Mouse (Mus musculus) inflammation-experienced regulatory T-cells, adult 6 months (primary cell): ENCODE measurements around the gene 1700008O03Rik. TPM values are rescaled to one million over a fixed set of nuclear protein-coding genes. Genes with fewer than 3 reads are reported as not detected.

Source experiments
- ATAC-seq: one replicate; pipeline ENCODE4 v1.8.0; 2017
- polyA plus RNA-seq, 3 experiments: library from polyadenylated mRNA; unstranded; fragments of 100-300 nt; shearing (Covaris generic); gene quantifications; one replicate each; pipeline ENCODE4 v1.2.1; 2017

The 1700008O03Rik gene
- polyA plus RNA-seq, 3 experiments from 2014 or later = not detected

DNA sequence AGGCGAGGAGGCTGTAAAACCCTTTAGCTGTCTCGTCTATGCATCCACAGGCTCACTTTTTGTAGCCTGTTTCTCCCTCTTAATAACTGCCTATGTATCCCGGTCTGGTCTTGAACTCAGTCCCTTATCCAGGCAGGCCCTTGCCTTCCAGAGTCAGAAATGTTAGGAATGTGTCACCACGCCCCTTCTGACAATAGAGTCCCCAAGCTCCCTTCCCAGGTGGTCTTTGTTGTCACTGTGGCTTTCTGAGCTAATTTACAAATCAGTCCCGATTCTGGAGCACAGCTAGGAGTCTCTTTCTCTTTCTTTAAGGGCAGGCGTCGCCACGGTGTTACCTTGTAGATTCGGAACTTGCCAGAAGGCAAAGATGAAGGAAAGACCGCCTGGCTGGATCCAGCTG lies 10.4 kb downstream of the 1700008O03Rik start:
- ATAC-seq = no peak

DNA sequence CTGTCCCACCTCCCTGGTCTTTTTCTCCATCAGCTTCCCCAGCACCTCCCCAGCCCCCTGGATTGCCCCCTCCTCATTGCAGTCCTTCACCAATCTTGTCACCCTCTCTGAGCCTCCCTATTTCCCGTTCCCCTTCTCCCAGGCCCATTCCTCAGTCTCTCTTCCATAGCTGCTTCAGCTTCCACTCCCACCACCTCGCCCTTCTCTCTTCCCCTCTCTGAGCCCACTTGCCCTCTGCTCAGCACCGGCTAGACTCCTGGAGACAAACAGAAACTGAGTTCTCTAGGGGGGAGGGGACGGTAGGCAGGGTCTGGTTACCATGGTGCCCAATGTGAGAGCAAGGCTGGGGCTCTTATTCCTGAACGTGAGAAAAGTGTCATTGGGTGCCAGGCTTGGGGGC lies 10.9 kb downstream of the 1700008O03Rik start:
- no peak for ATAC-seq

DNA sequence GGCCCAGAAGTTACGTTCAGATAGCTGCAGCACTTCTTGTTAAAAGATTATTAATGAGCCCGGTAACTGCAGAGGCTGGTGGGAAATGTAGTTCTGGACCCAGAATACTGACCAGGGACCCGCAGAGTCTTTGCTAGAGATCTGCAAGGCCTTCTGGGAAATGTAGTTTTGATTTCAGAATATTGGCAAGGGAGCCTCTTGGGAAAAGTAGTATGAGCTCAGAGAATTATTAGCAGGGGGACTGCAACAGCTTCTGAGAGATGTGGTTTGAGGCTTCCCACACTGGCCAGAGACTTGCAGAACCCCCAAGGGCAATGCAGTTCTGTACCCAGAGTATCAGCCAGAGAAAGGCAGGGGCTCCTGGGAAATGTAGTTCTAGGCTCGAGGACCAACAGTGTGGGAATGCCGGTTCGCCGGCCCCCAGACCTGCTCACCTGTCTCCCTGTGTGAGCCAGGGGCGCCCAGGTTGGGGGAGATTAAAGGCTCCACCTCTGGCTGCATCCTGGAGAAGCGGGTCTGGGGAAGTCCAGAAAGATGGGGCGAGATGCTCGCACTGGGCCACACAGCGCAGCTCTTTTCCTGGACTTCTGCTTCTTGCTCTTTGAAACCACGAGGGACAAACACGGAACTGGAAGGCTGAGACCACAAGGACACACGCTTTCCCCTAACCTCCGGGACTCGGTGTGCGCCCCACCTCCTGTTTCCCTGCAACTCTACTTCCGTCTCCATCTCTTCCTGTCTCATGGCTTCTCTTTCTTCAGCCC lies 11.5 kb downstream of the 1700008O03Rik start:
- peak; percentile 99 for ATAC-seq

DNA sequence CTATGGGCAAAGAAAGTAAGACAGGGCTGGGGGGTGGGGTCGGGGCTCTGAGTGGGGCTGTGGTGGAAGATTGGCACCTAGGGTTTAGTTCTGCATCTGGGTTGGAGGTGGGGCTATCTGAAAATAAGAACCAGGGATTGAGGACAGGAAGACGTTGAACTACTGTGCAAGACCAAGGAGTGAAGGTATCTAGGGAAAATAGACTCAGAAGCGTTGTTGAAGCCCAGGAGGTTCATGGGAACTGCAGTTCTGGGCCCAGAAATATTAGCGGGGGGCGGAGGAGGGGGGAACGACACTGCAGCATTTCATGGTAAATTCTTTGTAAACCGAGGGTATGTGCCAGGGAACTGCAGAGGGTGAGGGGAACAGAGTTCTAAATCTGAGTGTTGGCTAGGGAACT lies 12.2 kb downstream of the 1700008O03Rik start:
- no peak for ATAC-seq

DNA sequence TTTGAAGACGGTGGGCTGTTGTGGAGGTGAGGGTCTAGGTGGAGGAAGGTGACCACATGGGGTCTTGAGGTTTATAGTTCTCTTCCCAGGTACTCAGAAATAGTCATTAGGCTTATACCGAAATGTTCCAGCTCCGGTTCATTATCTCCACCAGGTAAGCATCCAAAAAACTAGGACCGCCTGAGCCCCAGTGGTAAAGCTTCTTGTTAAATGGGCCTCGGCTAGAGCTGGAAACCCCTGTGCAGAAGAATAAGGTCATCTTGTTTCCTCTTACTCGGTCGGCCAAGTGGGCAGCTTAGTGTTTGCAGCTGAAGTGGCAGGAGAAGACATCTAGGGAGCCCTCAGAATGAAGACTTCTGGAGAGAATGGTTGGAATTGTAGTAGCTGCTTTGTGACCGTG lies 12.9 kb downstream of the 1700008O03Rik start:
- ATAC-seq = no peak

DNA sequence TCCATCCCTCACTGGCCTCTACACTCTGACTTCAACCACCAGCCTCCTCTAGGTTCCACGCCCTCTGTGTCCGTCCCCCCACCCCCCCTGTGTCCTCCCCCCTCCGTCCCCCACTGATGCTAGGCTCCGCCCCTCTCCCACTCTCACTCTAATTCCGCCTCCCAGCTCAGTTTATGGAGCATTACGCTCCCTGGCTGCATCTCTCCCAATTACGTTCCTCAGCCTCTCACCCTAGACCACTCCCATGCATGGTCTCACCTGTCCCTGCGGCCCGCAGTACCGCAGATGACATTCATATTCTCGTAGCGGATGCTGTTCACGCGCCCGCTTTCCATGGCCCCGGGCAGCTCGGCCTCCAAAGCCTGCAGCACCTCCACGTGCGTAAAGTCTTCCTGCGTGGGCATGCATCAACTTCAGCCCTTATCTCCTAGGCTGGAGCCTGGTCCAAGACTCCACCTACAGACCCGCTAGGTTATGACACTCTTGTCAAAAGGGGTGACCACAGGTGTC lies 24.8 kb downstream of the 1700008O03Rik start:
- no peak for ATAC-seq

DNA sequence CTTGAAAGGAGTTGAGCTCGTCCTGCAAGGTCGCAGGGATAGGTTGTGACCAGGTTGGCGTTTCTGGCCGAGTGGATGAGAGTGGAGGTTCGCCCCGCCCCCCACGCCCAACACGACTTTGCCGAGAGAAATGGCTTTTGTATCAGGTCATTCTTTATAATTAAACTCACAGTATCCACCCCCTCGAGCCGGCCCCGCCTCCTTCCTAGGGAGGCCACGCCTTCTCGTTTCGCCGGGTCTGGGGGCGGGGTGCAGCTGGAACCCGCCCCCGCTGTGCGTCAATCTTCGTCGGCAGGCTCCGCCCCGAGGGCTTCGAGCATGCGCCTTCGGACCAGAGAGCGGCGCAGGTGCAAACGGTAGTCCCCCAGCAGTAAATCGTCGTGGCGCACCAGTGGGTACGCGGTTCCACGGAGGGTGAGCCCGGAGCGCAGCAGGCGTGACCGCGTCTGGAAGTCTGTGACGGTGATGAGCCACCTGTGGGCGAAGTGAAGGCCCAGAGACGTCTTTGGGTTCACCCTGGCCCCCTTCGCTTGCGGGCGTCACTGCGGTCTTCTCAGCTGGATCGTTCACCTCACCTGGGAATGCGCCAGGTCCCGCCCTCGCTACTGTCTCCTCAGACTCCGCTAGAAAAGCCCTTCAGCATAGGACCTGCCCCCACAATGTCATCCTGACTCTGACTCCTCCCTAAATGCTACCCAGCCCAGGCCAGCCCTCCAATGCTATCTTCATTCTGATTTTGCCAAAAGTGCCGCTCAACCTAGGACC lies 25.5 kb downstream of the 1700008O03Rik start:
- ATAC-seq = peak; percentile 84

DNA sequence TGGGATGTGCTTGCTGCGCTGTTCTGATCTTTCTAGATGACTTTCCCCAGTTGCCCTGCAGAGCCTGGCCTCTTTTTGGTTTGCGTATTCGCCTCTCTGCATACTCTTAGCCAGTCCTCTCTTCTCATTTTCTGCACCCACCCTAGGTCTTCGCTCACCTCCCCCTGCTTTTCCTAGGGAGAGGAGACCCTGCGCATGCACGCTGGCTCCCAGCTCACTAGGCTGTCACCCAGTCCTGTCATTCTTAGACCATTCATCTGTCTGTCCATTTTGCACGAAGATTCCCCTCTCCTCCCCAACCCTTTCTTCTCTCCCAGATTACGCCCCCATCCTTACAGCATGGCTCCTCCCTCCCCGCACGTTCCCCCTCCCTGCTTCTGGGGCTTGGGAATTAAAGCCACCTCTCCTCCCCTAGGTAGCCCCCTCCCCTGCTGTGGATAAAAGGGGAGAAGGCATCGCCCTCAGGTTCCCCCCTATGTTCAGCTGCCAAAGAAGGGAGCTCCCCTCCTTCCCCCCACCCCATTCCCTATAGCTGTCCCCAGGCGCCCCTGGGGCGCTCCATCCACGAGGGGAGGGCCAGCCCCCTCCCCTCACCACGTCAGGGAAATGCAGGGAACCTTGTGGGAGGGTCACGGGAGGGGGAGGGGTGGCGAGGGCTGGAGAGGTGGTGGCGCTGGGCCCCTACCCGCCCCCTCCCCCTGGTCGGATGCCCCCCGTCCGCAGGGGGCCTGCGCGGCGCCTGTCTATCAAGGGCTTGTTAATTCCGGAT lies 26.6 kb downstream of the 1700008O03Rik start:
- no peak for ATAC-seq

DNA sequence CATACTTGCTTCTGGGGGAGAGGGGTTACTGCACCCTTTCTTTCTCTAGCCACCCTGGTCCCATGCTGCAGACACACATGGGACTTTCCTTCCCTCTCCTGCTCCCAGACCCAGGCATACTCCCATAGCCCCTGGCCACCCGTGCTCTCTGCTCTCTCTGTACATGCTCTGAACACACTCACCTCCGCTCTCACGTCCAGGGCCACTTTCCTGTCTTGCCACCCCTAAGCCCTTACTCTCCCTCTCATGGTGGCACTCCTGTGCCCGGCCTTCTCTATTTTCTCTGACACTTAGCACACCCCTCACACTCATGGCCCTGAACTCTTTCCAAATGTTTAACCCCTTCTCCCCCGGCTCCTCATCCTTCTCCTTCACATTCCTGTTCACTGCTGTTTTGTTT lies 27.6 kb downstream of the 1700008O03Rik start:
- no peak for ATAC-seq

DNA sequence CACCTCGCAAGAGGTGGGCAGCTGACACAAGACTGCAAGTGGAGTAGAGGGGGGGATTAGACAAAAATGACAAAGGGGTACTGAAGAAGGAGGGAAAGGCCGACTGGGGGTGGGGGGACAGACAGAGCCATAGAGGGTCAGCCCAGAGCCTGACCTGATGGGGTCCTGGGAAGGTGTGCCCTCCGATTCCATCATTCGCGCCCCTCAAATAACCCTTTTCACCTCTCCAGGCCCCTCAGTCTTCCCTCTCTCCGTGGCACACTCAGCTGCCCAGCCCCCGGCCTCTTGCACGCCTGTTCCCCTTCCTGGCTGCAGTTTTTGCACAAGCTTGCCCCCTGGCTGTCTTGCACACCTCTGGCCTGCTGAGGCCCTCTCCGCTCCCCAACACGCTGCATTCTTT lies 28.1 kb downstream of the 1700008O03Rik start:
- ATAC-seq = no peak

DNA sequence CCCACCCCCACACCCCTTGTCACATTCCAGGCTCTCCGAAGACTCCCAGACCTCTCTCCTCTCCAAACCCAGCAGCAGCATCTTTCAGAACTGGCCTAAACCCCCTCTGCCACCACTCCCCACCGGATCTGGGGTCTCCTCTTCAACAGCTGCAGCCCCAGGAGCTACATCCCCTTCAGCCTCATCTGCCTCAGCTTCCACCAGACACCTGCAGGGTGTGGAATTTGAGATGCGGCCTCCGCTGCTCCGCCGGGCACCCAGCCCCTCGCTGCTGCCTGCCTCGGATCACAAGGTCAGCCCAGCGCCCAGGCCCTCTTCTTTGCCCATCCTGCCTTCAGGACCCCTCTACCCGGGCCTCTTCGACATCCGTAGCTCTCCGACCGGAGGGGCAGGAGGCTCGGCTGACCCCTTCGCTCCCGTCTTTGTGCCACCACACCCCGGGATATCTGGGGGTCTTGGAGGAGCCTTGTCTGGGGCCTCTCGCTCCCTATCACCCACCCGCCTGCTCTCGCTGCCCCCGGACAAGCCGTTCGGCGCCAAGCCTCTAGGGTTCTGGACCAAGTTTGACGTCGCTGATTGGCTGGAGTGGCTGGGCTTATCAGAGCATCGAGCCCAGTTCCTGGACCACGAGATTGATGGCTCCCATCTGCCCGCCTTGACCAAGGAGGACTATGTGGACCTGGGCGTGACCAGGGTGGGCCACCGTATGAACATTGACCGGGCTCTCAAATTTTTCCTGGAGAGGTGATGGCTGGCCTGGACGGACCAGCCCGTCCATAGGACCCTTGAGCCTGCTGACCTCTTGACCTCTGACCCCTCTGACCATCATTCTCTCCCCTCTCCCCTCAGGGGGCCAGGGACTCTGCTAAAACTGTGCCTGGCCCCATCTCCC lies 28.8 kb downstream of the 1700008O03Rik start:
- no peak for ATAC-seq

DNA sequence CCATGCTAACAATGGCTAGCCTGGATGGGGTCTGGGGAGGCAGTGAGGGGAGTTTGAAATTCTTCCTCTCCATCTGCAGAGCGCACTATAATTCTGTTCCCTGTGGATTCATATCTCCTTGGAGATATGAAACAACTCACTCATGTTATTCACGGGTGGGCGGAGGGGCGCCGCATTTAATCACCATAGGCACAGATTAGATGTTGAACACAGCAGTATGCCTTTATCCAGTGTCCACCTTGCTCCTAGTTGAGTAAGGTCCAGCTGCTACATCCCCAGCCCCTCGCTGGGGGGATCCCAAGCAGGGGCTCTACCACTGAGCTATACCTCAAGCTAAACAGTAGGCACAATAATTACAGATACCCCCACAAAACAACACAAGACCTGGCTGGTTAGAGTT lies 30.2 kb downstream of the 1700008O03Rik start:
- no peak for ATAC-seq

DNA sequence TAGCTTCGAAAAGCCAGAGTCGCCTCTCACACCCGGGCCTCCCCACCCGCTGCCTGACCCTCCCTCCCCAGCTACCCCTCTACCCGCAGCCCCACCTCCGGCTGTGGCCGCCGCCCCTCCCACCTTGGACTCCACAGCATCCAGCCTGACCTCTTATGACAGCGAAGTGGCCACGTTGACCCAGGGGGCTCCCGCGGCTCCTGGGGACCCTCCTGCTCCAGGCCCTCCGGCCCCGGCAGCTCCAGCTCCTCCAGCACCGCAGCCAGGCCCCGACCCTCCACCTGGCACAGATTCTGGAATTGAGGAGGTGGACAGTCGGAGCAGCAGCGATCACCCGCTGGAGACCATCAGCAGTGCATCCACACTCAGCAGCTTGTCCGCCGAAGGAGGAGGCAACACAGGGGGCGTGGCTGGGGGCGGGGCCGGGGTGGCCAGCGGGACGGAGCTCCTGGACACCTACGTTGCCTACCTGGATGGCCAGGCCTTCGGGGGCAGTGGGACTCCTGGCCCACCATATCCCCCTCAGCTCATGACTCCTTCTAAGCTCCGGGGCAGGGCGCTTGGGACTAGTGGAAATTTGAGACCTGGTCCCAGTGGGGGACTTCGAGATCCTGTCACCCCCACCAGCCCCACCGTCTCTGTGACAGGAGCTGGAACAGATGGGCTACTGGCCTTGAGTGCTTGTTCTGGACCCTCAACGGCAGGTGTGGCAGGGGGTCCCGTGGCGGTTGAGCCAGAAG lies 31.8 kb downstream of the 1700008O03Rik start:
- no peak for ATAC-seq

DNA sequence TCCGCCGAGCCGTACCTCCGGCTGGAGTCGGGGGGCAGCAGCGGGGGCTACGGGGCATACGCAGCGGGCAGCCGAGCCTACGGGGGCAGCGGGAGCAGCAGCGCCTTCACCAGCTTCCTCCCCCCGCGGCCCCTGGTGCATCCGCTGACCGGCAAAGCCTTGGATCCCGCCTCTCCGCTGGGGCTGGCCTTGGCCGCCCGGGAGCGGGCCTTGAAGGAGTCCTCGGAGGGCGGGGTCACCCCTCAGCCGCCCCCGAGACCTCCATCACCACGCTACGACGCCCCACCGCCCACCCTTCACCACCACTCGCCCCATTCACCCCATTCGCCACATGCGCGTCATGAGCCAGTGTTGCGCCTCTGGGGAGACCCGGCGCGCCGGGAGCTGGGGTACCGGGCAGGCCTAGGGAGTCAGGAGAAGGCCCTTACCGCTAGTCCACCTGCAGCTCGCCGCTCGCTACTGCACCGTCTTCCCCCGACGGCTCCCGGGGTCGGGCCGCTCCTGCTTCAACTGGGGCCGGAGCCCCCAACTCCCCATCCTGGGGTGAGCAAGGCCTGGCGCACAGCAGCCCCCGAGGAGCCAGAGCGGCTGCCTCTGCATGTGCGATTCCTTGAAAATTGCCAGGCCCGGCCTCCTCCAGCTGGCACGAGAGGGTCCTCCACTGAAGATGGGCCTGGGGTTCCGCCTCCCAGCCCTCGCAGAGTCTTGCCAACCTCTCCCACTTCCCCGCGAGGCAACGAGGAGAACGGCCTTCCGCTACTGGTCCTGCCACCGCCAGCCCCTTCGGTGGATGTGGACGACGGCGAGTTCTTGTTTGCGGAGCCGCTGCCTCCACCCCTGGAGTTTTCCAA lies 32.6 kb downstream of the 1700008O03Rik start:
- no peak for ATAC-seq

DNA sequence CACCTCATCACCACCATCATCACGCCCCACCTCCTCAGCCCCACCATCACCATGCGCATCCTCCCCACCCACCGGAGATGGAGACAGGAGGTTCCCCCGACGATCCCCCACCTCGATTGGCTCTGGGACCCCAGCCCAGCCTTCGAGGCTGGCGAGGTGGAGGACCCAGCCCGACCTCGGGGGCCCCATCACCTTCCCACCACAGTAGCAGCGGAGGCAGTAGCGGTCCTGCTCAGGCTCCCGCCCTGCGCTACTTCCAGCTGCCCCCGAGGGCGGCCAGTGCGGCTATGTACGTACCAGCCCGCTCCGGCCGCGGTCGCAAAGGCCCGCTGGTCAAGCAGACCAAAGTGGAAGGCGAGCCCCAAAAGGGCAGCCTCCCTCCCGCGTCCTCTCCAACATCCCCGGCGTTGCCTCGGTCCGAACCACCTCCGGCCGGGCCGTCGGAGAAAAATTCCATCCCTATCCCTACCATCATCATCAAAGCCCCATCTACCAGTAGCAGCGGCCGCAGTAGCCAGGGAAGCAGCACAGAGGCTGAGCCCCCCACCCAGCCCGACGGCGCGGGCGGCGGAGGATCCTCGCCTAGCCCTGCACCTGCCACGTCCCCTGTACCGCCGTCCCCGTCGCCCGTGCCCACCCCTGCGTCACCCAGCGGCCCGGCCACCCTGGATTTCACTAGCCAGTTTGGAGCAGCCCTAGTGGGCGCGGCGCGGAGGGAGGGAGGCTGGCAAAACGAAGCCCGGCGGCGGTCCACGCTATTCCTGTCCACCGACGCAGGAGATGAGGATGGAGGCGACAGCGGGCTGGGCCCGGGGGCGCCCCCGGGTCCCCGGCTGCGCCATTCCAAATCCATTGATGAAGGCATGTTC lies 33.5 kb downstream of the 1700008O03Rik start:
- ATAC-seq = no peak

DNA sequence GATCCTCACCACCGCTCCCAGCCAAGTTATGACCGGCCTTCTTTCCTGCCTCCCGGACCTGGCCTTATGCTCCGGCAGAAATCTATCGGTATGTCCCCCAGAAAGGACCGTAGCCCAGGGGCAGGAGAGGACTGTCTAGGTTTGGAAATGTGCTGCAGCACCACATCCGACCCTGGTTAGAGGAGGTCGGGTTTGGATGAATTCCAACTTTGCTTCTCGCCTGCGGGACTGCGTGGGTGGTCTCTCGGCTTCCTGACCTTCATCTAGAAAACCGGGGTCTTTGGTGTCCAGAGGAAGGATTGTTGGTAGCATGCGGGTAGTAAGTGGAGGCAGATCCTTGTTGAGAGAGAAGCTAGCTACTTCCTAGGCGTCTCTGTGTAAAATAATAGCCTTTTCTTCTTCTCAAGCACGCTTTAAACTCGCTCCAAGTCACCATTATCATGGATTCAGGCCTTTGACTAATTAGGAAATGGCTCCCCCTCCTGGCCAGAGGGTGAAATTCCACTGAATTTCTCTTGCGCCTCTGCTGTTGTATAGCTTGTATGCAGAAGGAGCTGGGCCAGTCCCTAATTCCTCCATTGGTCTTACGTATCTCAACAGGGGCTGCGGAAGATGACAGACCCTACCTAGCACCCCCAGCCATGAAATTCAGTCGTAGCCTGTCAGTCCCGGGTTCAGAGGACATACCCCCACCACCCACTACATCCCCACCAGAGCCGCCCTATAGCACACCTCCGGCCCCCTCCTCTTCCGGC lies 34.5 kb downstream of the 1700008O03Rik start:
- peak; percentile 87 for ATAC-seq

DNA sequence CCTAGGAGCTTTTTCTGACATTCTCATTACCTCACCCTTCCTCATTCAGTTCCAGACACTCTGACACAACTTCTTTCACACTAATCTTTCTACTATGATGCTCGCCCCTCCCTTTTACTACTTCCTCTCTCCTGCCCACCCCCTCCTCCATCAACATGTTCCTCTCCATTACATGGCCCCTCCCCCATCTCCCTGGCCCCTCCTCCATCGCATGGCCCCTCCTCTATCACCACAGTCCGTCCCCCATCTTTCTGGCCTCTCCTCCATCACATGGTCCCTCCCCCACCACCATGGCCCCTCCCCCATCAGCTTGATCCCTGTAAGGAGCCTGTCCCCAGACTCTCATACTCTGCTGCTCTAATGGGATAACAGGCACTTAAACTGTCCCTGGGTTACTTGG lies 36.6 kb downstream of the 1700008O03Rik start:
- no peak for ATAC-seq

DNA sequence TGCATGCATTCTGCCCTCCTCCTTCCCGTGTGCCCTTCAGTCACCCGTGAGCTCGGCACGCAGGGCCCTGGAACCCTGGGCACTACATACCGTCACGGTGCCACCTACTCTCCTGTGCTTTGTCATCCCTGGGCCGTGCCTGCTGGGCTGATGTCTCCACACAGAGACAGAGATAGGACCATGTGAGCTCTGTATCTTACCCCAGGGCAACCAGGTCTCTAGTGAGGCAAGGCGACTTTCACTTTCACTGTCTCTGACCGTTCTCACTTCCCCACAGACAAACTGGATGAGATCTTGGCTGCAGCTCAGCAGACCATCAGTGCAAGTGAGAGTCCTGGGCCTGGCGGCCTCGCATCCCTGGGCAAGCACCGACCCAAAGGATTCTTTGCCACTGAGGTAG lies 41.0 kb downstream of the 1700008O03Rik start:
- ATAC-seq = peak; percentile 88
